Mouse (Mus musculus): ENCODE measurements at regions not wholly inside any gene's neighbourhood (a gene's known extent, or its start where the extent isn't known, plus 50 kb on each side); places are given as distances from the start of the nearest gene placed in this dataset.

- DNase-seq (ENCODE audit: low read depth, low spot score) = no peak
Observed at GRCm38 (mm10) chr1:186376906-186377623, 260.0 kb upstream of the Lyplal1 start.

GRCm38 (mm10) chr1:186374009-186374649 lies 257.0 kb upstream of the Lyplal1 start:
- DNase-seq (ENCODE audit: low read depth, low spot score) = no peak

- DNase-seq (ENCODE audit: low read depth, low spot score) = no peak
Observed at GRCm38 (mm10) chr1:186373386-186373785, 256.3 kb upstream of the Lyplal1 start.

GRCm38 (mm10) chr1:186372770-186373353 lies 255.8 kb upstream of the Lyplal1 start:
- no peak for DNase-seq (ENCODE audit: low read depth, low spot score)

GRCm38 (mm10) chr1:186363356-186363755 lies 246.2 kb upstream of the Lyplal1 start:
- DNase-seq (ENCODE audit: low read depth, low spot score) = no peak

GRCm38 (mm10) chr1:186358011-186358670 lies 241.0 kb upstream of the Lyplal1 start:
- no peak for DNase-seq (ENCODE audit: low read depth, low spot score)

- DNase-seq (ENCODE audit: low read depth, low spot score) = no peak
Observed at GRCm38 (mm10) chr1:186354742-186355141, 237.6 kb upstream of the Lyplal1 start.

GRCm38 (mm10) chr1:186354072-186354471 lies 237.0 kb upstream of the Lyplal1 start:
- no peak for DNase-seq (ENCODE audit: low read depth, low spot score)

- DNase-seq (ENCODE audit: low read depth, low spot score) = no peak
Observed at GRCm38 (mm10) chr1:186350381-186350780, 233.3 kb upstream of the Lyplal1 start.

- DNase-seq (ENCODE audit: low read depth, low spot score) = no peak
Observed at GRCm38 (mm10) chr1:186349966-186350365, 232.9 kb upstream of the Lyplal1 start.

GRCm38 (mm10) chr1:186347413-186348147 lies 230.5 kb upstream of the Lyplal1 start:
- no peak for DNase-seq (ENCODE audit: low read depth, low spot score)

GRCm38 (mm10) chr1:186345449-186345848 lies 228.3 kb upstream of the Lyplal1 start:
- no peak for DNase-seq (ENCODE audit: low read depth, low spot score)

- no peak for DNase-seq (ENCODE audit: low read depth, low spot score)
Observed at GRCm38 (mm10) chr1:186342931-186343506, 225.9 kb upstream of the Lyplal1 start.

- DNase-seq (ENCODE audit: low read depth, low spot score) = no peak
Observed at GRCm38 (mm10) chr1:186342391-186342790, 225.3 kb upstream of the Lyplal1 start.

- no peak for DNase-seq (ENCODE audit: low read depth, low spot score)
Observed at GRCm38 (mm10) chr1:186341878-186342277, 224.8 kb upstream of the Lyplal1 start.

- no peak for DNase-seq (ENCODE audit: low read depth, low spot score)
Observed at GRCm38 (mm10) chr1:186340701-186341100, 223.6 kb upstream of the Lyplal1 start.

GRCm38 (mm10) chr1:186317285-186317684 lies 200.2 kb upstream of the Lyplal1 start:
- no peak for DNase-seq (ENCODE audit: low read depth, low spot score)

GRCm38 (mm10) chr1:186314180-186314579 lies 197.1 kb upstream of the Lyplal1 start:
- no peak for DNase-seq (ENCODE audit: low read depth, low spot score)

- no peak for DNase-seq (ENCODE audit: low read depth, low spot score)
Observed at GRCm38 (mm10) chr1:186312698-186313097, 195.6 kb upstream of the Lyplal1 start.

GRCm38 (mm10) chr1:186312008-186312407 lies 194.9 kb upstream of the Lyplal1 start:
- DNase-seq (ENCODE audit: low read depth, low spot score) = no peak

GRCm38 (mm10) chr1:186307627-186308026 lies 190.5 kb upstream of the Lyplal1 start:
- DNase-seq (ENCODE audit: low read depth, low spot score) = no peak
